Mouse (Mus musculus) liver, embryonic 14.5 days (tissue): Measurements from ENCODE around the gene Ppp2r5c.

Experiments used
- CTCF ChIP-seq: IDR thresholded peaks from 2 replicates; pipeline ENCODE4 v1.5.1; 2016; ENCODE audit warnings: antibody characterized with exemption, low read depth, control low read depth
- EP300 ChIP-seq: IDR thresholded peaks from 2 replicates; pipeline ENCODE4 v1.6.1; 2016; ENCODE audit warnings: antibody characterized with exemption, low read depth

DNA sequence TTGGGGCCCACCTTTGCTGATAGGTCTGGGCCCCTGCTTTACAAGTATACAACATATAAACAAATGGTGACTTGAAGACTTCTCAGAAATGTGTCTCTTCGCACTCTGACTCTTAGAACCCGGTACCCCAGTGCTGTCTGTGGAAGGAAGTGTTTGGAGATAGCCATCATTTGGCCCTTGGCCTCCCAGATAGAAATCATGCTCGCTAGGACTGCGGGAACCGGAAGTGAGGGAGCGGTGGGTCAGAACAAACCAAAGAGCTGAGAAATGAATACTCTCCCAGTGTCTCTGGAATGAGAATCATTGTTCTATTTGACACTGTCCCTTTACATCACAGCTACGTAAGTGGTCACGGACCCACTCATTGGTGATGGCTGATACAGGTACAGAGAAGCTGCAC is 93.4 kb downstream of the Ppp2r5c start:
- TF ChIP-seq CTCF (no peak), EP300 (no peak)
